Comparison of ENCODE assay signal across 9 mouse cellular contexts in the genomic region with DNA sequence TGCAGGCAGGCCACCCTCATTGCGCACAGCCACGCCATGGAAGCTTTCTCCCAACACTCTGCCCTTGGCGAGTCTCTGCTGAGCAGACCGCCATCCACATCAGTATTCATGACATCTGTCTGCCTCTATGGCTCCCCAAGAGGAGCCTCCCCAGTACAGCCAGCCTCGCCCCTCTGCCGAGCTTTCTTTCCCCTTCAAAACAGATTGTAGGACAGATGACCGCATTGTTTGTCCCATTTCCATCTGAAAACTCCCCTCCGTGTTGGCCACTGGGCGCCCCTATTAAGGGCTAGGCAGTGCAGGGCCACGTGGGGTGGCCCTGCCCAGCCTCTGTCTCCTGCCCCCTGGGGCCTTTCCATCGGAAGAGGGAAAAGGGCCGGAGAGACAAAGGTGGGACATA. TPM values are rescaled to one million over a fixed set of nuclear protein-coding genes. Genes with fewer than 3 reads are reported as not detected.
DNase-seq lines count a peak whose midpoint lies in the region; ATAC-seq and TF ChIP-seq lines count a peak whose summit lies in the region.
"Had no signal": no experiment of that assay in that cellular context is flagged by ENCODE, and none has a peak within 500 bp of the region (broad histone marks: within the 10 kb centered on the region; RNA-seq: fewer than 3 reads in every experiment).

No protein-coding gene starts in this region.

- peak overlapping the region; percentile 33 for H3K4me2 ChIP-seq in forebrain, embryonic 12.5 days
- H3K4me2 ChIP-seq in midbrain, embryonic 12.5 days (replicated peaks) = peak overlapping the region; percentile 41
- H3K4me2 ChIP-seq in liver, embryonic 11.5 days = no peak overlapping the region
- no peak overlapping the region for H3K4me2 ChIP-seq in liver, embryonic 12.5 days
- H3K4me2 ChIP-seq: heart, embryonic 15.5 days had no signal

- peaks cover 67% of the 10 kb centered on the region for H3K4me1 ChIP-seq in E14TG2a.4 (replicated peaks; ENCODE audit: low read depth, low read length)
- H3K4me1 ChIP-seq in forebrain, embryonic 12.5 days = peaks cover 50% of the 10 kb centered on the region
- peaks cover 37% of the 10 kb centered on the region for H3K4me1 ChIP-seq in midbrain, embryonic 12.5 days
- H3K4me1 ChIP-seq in liver, embryonic 11.5 days (replicated peaks; ENCODE audit: control insufficient read depth, insufficient read depth, low read length) = no peaks in the 10 kb centered on the region
- no peaks in the 10 kb centered on the region for H3K4me1 ChIP-seq in liver, embryonic 12.5 days

- 0 out of 2 replicates have a peak, but pooled peaks cover 3% of the 10 kb centered on the region for H3K27me3 ChIP-seq in E14TG2a.4 (ENCODE audit: insufficient read depth, low read length)
- 0 out of 2 replicates have a peak, but pooled peaks cover 3% of the 10 kb centered on the region for H3K27me3 ChIP-seq in forebrain, embryonic 12.5 days
- peaks cover 7% of the 10 kb centered on the region; the same call in 1 of the 2 replicates for H3K27me3 ChIP-seq in midbrain, embryonic 12.5 days
- H3K27me3 ChIP-seq in liver, embryonic 11.5 days (replicated peaks; ENCODE audit: control insufficient read depth, insufficient read depth, low read length) = peaks cover 12% of the 10 kb centered on the region
- peaks cover 27% of the 10 kb centered on the region for H3K27me3 ChIP-seq in liver, embryonic 12.5 days (replicated peaks)

- H3K36me3 ChIP-seq in E14TG2a.4 (ENCODE audit: insufficient read depth, low read length) = no peaks in the 10 kb centered on the region
- H3K36me3 ChIP-seq in forebrain, embryonic 12.5 days (replicated peaks) = no peaks in the 10 kb centered on the region
- H3K36me3 ChIP-seq in midbrain, embryonic 12.5 days = no peaks in the 10 kb centered on the region
- H3K36me3 ChIP-seq in liver, embryonic 11.5 days (ENCODE audit: control insufficient read depth, insufficient read depth, low read length) = no peaks in the 10 kb centered on the region
- no peaks in the 10 kb centered on the region for H3K36me3 ChIP-seq in liver, embryonic 12.5 days
- H3K36me3 ChIP-seq: heart, embryonic 15.5 days had no signal

- no peak overlapping the region for H3K9ac ChIP-seq in forebrain, embryonic 12.5 days
- 0 out of 2 replicates have a peak overlapping the region, but pooled peaks have one; percentile 13 for H3K9ac ChIP-seq in midbrain, embryonic 12.5 days (replicated peaks)
- no peak overlapping the region for H3K9ac ChIP-seq in liver, embryonic 11.5 days (ENCODE audit: low read depth, low read length)
- H3K9ac ChIP-seq in liver, embryonic 12.5 days = no peak overlapping the region
- H3K9ac ChIP-seq: heart, embryonic 15.5 days had no signal

- H3K27ac ChIP-seq in forebrain, embryonic 12.5 days = peak overlapping the region; percentile 78
- peak overlapping the region; percentile 77 for H3K27ac ChIP-seq in midbrain, embryonic 12.5 days (replicated peaks)
- H3K27ac ChIP-seq in liver, embryonic 11.5 days (ENCODE audit: low read depth, low read length) = no peak overlapping the region
- no peak overlapping the region for H3K27ac ChIP-seq in liver, embryonic 12.5 days
- H3K27ac ChIP-seq: heart, embryonic 15.5 days had no signal

- 4% methylated on average over 10 of the region's 12 CpGs for WGBS in forebrain, embryonic 12.5 days
- 2% methylated on average over 12 of the region's 12 CpGs for WGBS in midbrain, embryonic 12.5 days
- 15% methylated on average over 12 of the region's 12 CpGs for WGBS in liver, embryonic 11.5 days
- 24% methylated on average over 12 of the region's 12 CpGs for WGBS in liver, embryonic 12.5 days (ENCODE audit: insufficient replicate concordance)

- ATAC-seq in forebrain, embryonic 12.5 days (ENCODE audit: low FRiP score) = peak; percentile 91
- ATAC-seq in midbrain, embryonic 12.5 days (ENCODE audit: low FRiP score, low read depth) = peak; percentile 92
- no peak for ATAC-seq in liver, embryonic 11.5 days (replicated peaks; ENCODE audit: low FRiP score)
- ATAC-seq in liver, embryonic 12.5 days = no peak

- TF ChIP-seq CTCF in E14TG2a.4 (conservative IDR thresholded peaks at IDR 0.05; ENCODE audit: low read length) = no peak

- H3K9me3 ChIP-seq in E14TG2a.4 (ENCODE audit: low read length) = peaks cover 23% of the 10 kb centered on the region
- no peaks in the 10 kb centered on the region for H3K9me3 ChIP-seq in forebrain, embryonic 12.5 days
- H3K9me3 ChIP-seq in midbrain, embryonic 12.5 days = no peaks in the 10 kb centered on the region
- H3K9me3 ChIP-seq in liver, embryonic 11.5 days (ENCODE audit: control insufficient read depth, low read length) = no peaks in the 10 kb centered on the region
- no peaks in the 10 kb centered on the region for H3K9me3 ChIP-seq in liver, embryonic 12.5 days (replicated peaks)
- H3K9me3 ChIP-seq: heart, embryonic 15.5 days had no signal

- DNase-seq in cerebellum, postnatal 10 days = peak; percentile 42 to 61
- DNase-seq in cerebellum, adult 11 months = no peak
- no peak for DNase-seq in liver, embryonic 11.5 days (ENCODE audit: low spot score)
- DNase-seq in gastrocnemius, postnatal 25 days = no peak

- peak overlapping the region; percentile 66 for H3K4me3 ChIP-seq in E14TG2a.4 (replicated peaks; ENCODE audit: low read length)
- no peak overlapping the region for H3K4me3 ChIP-seq in forebrain, embryonic 12.5 days (replicated peaks)
- H3K4me3 ChIP-seq in midbrain, embryonic 12.5 days = peak overlapping the region; percentile 12; the same call in 1 of the 2 replicates
- H3K4me3 ChIP-seq in liver, embryonic 11.5 days (ENCODE audit: low read depth, low read length) = no peak overlapping the region
- H3K4me3 ChIP-seq in liver, embryonic 12.5 days = no peak overlapping the region
- H3K4me3 ChIP-seq: heart, embryonic 15.5 days had no signal

RNA-seq across cellular contexts. Expression of gene 1810010D01Rik, which starts 34.8 kb away (rescaled TPM):
- polyA plus RNA-seq in forebrain, embryonic 12.5 days (2016; fragmentation: Nextera tagmentation; extraction: Ambion mirVana) = 0.59 and 0.91 TPM in 2 replicates
- polyA plus RNA-seq in midbrain, embryonic 12.5 days (2016; fragmentation: Nextera tagmentation; extraction: Ambion mirVana) = 0.20 TPM in 1 of 2 replicates, not detected in the other
- 0.29 and 0.67 TPM in 2 replicates for polyA plus RNA-seq in liver, embryonic 11.5 days (2014; fragmentation: Nextera tagmentation; extraction: Ambion mirVana)
- total RNA-seq in gastrocnemius, postnatal 25 days (2021) = not detected
- 0.30 and 0.38 TPM in 2 replicates for polyA plus RNA-seq in liver, embryonic 12.5 days (2016; fragmentation: Nextera tagmentation; extraction: Ambion mirVana)
- polyA plus RNA-seq: heart, embryonic 15.5 days had no signal

Comparison
In these comparisons a context has a peak if more than half of its experiments do, and no peak if none do; other contexts are left out.
1. DNase-seq: peak in cerebellum, postnatal 10 days (2 of 2); none in cerebellum, adult 11 months (single experiment), liver, embryonic 11.5 days (single experiment) and gastrocnemius, postnatal 25 days (single experiment).
2. H3K4me3 ChIP-seq: peak in E14TG2a.4 (single experiment) and midbrain, embryonic 12.5 days (single experiment); none in forebrain, embryonic 12.5 days (single experiment), liver, embryonic 11.5 days (single experiment) and liver, embryonic 12.5 days (single experiment).
3. ATAC-seq: peak in forebrain, embryonic 12.5 days (single experiment) and midbrain, embryonic 12.5 days (single experiment); none in liver, embryonic 11.5 days (single experiment) and liver, embryonic 12.5 days (single experiment).
4. H3K27ac ChIP-seq: peak in forebrain, embryonic 12.5 days (single experiment) and midbrain, embryonic 12.5 days (single experiment); none in liver, embryonic 11.5 days (single experiment) and liver, embryonic 12.5 days (single experiment).
5. H3K4me2 ChIP-seq: peak in forebrain, embryonic 12.5 days (single experiment) and midbrain, embryonic 12.5 days (single experiment); none in liver, embryonic 11.5 days (single experiment) and liver, embryonic 12.5 days (single experiment).